Mouse (Mus musculus) stomach, embryonic 16.5 days (tissue): Measurements from ENCODE around the gene Rassf1. TPM values are rescaled to one million over a fixed set of nuclear protein-coding genes. Genes with fewer than 3 reads are reported as not detected.

Source experiments
- ATAC-seq: fragments of 200-750 bp; cut with Nextera tagmentation; 2 replicates; pipeline ENCODE4 v1.8.0; 2017; ENCODE audit warnings: moderate number of reproducible peaks, moderate TSS enrichment; ENCODE audit not compliant: insufficient read depth, low FRiP score
- H3K27ac ChIP-seq: fragments of 300-500 bp; sonication (generic); 2 replicates; pipeline ENCODE4 v1.5.1; 2014; ENCODE audit warnings: low read length
- H3K27me3 ChIP-seq: fragments of 300-500 bp; sonication (generic); 2 replicates; pipeline ENCODE4 v1.6.1; 2014; ENCODE audit warnings: low read length, control low read depth, mixed read lengths; ENCODE audit not compliant: control insufficient read depth, insufficient read depth
- H3K36me3 ChIP-seq: fragments of 300-500 bp; sonication (generic); 2 replicates; pipeline ENCODE4 v1.6.1; 2014; ENCODE audit warnings: low read length; ENCODE audit not compliant: control insufficient read depth, insufficient read depth
- H3K4me1 ChIP-seq: fragments of 300-500 bp; sonication (generic); 2 replicates; pipeline ENCODE4 v1.6.1; 2014; ENCODE audit warnings: low read length, control low read depth, mixed read lengths; ENCODE audit not compliant: control insufficient read depth, insufficient read depth
- H3K4me2 ChIP-seq: fragments of 300-500 bp; sonication (generic); 2 replicates; pipeline ENCODE4 v1.6.1; 2014; ENCODE audit warnings: low read depth, low read length, mixed read lengths
- H3K4me3 ChIP-seq: fragments of 300-500 bp; sonication (generic); replicated peaks from 2 replicates; pipeline ENCODE4 v1.5.1; 2014; ENCODE audit warnings: mild to moderate bottlenecking, low read length
- H3K9ac ChIP-seq: fragments of 300-500 bp; sonication (generic); 2 replicates; pipeline ENCODE4 v1.6.1; 2014; ENCODE audit warnings: low read length
- H3K9me3 ChIP-seq: fragments of 300-500 bp; sonication (generic); replicated peaks from 2 replicates; pipeline ENCODE4 v1.6.1; 2016; ENCODE audit warnings: low read length, control low read depth; ENCODE audit not compliant: control insufficient read depth
- WGBS: fragments of 180-500 bp; shearing (Covaris S2); extraction: QIAGEN DNeasy Blood & Tissue Kit; methylation state at CpG from one replicate; pipeline ENCODE4 v1.1.7; 2014; 5-methylcytosine and 5-hydroxymethylcytosine counted together
- polyA plus RNA-seq: library from polyadenylated mRNA; unstranded; fragments of >200 nt; fragmentation: Nextera tagmentation; extraction: Ambion mirVana; gene quantifications from 2 replicates; pipeline ENCODE4 v1.2.1, GENCODE M21; 2015

Gene Rassf1
- polyA plus RNA-seq, 1 experiment from 2014 or later: 63.8 TPM

GRCm38 (mm10) chr9:107602068-107602648 is 50.8 kb downstream of the Rassf1 start:
- Histone ChIP-seq H3K4me2 (no peak overlapping the region; the same call in 1 of the 2 replicates), H3K4me3 (no peak overlapping the region), H3K27ac (no peak overlapping the region), H3K9ac (peak overlapping the region; percentile 44; the same call in 1 of the 2 replicates), H3K36me3 (no peaks in the 10 kb centered on the region), H3K9me3 (no peaks in the 10 kb centered on the region), H3K27me3 (no peaks in the 10 kb centered on the region), H3K4me1 (peaks cover 18% of the 10 kb centered on the region; the same call in 1 of the 2 replicates)
- peak; percentile 67; the same call in 1 of the 2 replicates for ATAC-seq
- 11% methylated on average over 10 of the region's 10 CpGs for WGBS

GRCm38 (mm10) chr9:107603251-107603650 is 51.9 kb downstream of the Rassf1 start:
- no peak overlapping the region for H3K4me2 ChIP-seq
- no peaks in the 10 kb centered on the region for H3K36me3 ChIP-seq
- no peak overlapping the region for H3K4me3 ChIP-seq
- no peak for ATAC-seq
- H3K4me1 ChIP-seq: peaks cover 29% of the 10 kb centered on the region; the same call in 1 of the 2 replicates
- H3K27ac ChIP-seq: no peak overlapping the region
- no peaks in the 10 kb centered on the region for H3K27me3 ChIP-seq
- WGBS: 71% methylated on average over 6 of the region's 6 CpGs
- H3K9me3 ChIP-seq: no peaks in the 10 kb centered on the region
- H3K9ac ChIP-seq: no peak overlapping the region

GRCm38 (mm10) chr9:107605041-107605661 is 53.8 kb downstream of the Rassf1 start:
- Histone ChIP-seq H3K27me3 (no peaks in the 10 kb centered on the region), H3K4me1 (peaks cover 39% of the 10 kb centered on the region), H3K9ac (peak overlapping the region; percentile 69), H3K4me3 (peak overlapping the region; percentile 40), H3K36me3 (no peaks in the 10 kb centered on the region), H3K4me2 (peak overlapping the region; percentile 51), H3K27ac (peak overlapping the region; percentile 81), H3K9me3 (no peaks in the 10 kb centered on the region)
- ATAC-seq: peak; percentile 66
- WGBS: 34% methylated on average over 23 of the region's 23 CpGs

- WGBS: 24% methylated on average over 9 of the region's 9 CpGs
- peak overlapping the region; percentile 62 for H3K9ac ChIP-seq
- peak overlapping the region; percentile 24 for H3K4me3 ChIP-seq
These were observed 55.2 kb downstream of the Rassf1 start for GRCm38 (mm10) chr9:107606591-107606990.

GRCm38 (mm10) chr9:107607036-107607435 is 55.7 kb downstream of the Rassf1 start:
- H3K27ac ChIP-seq: peak overlapping the region; percentile 67; the same call in 1 of the 2 replicates
- no peaks in the 10 kb centered on the region for H3K36me3 ChIP-seq
- no peaks in the 10 kb centered on the region for H3K9me3 ChIP-seq
- peaks cover 46% of the 10 kb centered on the region for H3K4me1 ChIP-seq
- ATAC-seq: no peak
- H3K27me3 ChIP-seq: no peaks in the 10 kb centered on the region
- H3K4me3 ChIP-seq: peak overlapping the region; percentile 24
- H3K4me2 ChIP-seq: peak overlapping the region; percentile 39
- H3K9ac ChIP-seq: peak overlapping the region; percentile 62
- WGBS: 68% methylated on average over 2 of the region's 2 CpGs

More at GRCm38 (mm10) chr9:107606591-107606990, 55.2 kb downstream of the Rassf1 start:
- Histone ChIP-seq H3K27me3 (no peaks in the 10 kb centered on the region), H3K4me1 (peaks cover 42% of the 10 kb centered on the region), H3K36me3 (no peaks in the 10 kb centered on the region), H3K9me3 (no peaks in the 10 kb centered on the region), H3K27ac (peak overlapping the region; percentile 81), H3K4me2 (peak overlapping the region; percentile 39)
- no peak; the same call in 1 of the 2 replicates for ATAC-seq

- WGBS: 44% methylated on average over 9 of the region's 9 CpGs
- Histone ChIP-seq H3K36me3 (no peaks in the 10 kb centered on the region), H3K4me3 (no peak overlapping the region), H3K4me1 (peaks cover 48% of the 10 kb centered on the region), H3K27me3 (no peaks in the 10 kb centered on the region), H3K4me2 (peak overlapping the region; percentile 39; the same call in 1 of the 2 replicates), H3K9me3 (no peaks in the 10 kb centered on the region), H3K9ac (0 out of 2 replicates have a peak overlapping the region, but pooled peaks have one; percentile 32), H3K27ac (peak overlapping the region; percentile 67; the same call in 1 of the 2 replicates)
- no peak for ATAC-seq
These were observed 56.4 kb downstream of the Rassf1 start for GRCm38 (mm10) chr9:107607653-107608245.

GRCm38 (mm10) chr9:107608741-107609432 is 57.5 kb downstream of the Rassf1 start, which contains the start of gene Sema3b:
Sema3b (minus strand) TSS chr9:107609229.
- WGBS: 34% methylated on average over 12 of the region's 12 CpGs
- no peak; the same call in 1 of the 2 replicates for ATAC-seq
- Histone ChIP-seq H3K9me3 (no peaks in the 10 kb centered on the region), H3K4me3 (no peak within 1 kb of the TSS), H3K27me3 (no peaks in the 10 kb centered on the region), H3K36me3 (no peaks in the 10 kb centered on the region), H3K27ac (peak within 1 kb of the TSS; percentile 67; the same call in 1 of the 2 replicates), H3K4me1 (peaks cover 51% of the 10 kb centered on the region), H3K4me2 (0 out of 2 replicates have a peak within 1 kb of the TSS, but pooled peaks have one; percentile 2), H3K9ac (peak within 1 kb of the TSS; percentile 38; the same call in 1 of the 2 replicates)

GRCm38 (mm10) chr9:107609433-107609830 is 58.1 kb downstream of the Rassf1 start:
- H3K27ac ChIP-seq: no peak overlapping the region; the same call in 1 of the 2 replicates
- H3K9ac ChIP-seq: peak overlapping the region; percentile 38; the same call in 1 of the 2 replicates

More at GRCm38 (mm10) chr9:107609433-107609830, 58.1 kb downstream of the Rassf1 start:
- Histone ChIP-seq H3K4me1 (peaks cover 50% of the 10 kb centered on the region), H3K4me2 (0 out of 2 replicates have a peak overlapping the region, but pooled peaks have one; percentile 2), H3K4me3 (no peak overlapping the region), H3K36me3 (peaks cover under 1% of the 10 kb centered on the region; the same call in 1 of the 2 replicates), H3K9me3 (no peaks in the 10 kb centered on the region), H3K27me3 (no peaks in the 10 kb centered on the region)
- no peak for ATAC-seq
- 68% methylated on average over 4 of the region's 4 CpGs for WGBS
